Mouse (Mus musculus) left cerebral cortex, postnatal 14 days (tissue): ENCODE measurements at regions not wholly inside any gene's neighbourhood (a gene's known extent, or its start where the extent isn't known, plus 50 kb on each side); places are given as distances from the start of the nearest gene placed in this dataset.
A peak's percentile ranks its signal among the peaks of the same experiment; 100 is the strongest.

Experiments
- DNase-seq, 2 experiments: peaks; one replicate each; pipeline ENCODE4 v3.0.0; 2021 to 2022; ENCODE audit warnings: low spot score in 2 of 2, mixed read lengths in 1 of 2
- intact Hi-C: fragments of 180-260 bp; cut with DNase I; formaldehyde crosslinking; loops from one replicate; pipeline ENCODE4 v1.15.1; 2025

- peak; percentile 2 to 8 for DNase-seq
- intact Hi-C loops = no loop called here
Measured at GRCm38 (mm10) chr3:47668824-47669223, 1220.8 kb upstream of the Pabpc4l start.

DNA sequence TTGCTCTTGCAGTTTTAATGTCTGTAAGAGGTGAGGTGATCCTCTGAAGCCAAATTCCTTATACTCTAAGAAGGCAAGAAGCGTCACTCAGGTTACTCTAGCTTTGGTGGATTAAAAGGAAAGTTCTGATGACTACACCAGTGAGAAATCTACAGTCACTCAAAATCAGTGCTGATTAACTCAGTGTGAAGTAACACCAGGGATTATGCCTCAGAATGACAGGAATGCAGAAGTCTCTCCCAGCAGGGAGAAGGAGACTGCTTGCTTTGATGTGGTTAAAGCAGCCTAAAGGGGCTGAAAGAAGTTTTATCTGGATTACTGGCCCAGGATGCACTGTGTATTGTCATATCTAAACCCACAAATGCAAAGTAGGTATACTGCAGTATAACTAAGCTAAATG lies 1214.5 kb upstream of the Pabpc4l start:
- DNase-seq = no peak
- intact Hi-C loops = no loop called here

GRCm38 (mm10) chr3:47660531-47660930 lies 1212.5 kb upstream of the Pabpc4l start:
- DNase-seq = no peak
- intact Hi-C loops = no loop called here
